Mouse (Mus musculus) spleen, postnatal 36 days (tissue): ENCODE results near the gene Slc25a39.
A peak's percentile ranks its signal among the peaks of the same experiment; 100 is the strongest.
"Not testable (repeated sequence)": the region's sequence is repeated elsewhere in the genome, so short reads cannot be mapped to it uniquely, and the experiment has no call there.

Experiments
- DNase-seq, 2 experiments: peaks; one replicate each; pipeline ENCODE4 v3.0.0; 2022; ENCODE audit warnings: low spot score in 2 of 2, mixed read lengths in 1 of 2

Gene Slc25a39

DNA sequence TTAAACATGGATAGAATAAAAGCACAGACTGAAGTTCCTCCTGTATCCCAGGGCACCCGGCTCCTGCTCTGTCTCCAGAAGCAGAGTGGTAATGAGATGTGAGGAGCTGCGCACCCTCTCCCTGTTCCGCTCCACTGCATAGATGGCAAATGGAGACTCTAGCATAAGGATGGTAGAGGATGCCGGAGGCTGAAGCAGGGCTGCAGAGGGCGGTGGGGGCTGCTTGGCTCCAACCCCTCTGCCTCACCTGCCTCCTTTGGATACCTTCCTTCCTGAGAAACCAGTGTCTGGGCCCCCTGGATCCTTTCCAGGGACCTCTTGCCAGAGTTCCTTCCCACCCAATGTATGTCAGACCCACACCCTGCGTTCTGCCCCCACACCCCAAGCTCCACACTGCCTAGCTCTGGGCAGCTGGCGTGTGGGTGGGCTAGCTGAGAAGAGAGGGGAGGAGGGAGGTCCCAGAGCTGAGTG is 11.0 kb downstream of the Slc25a39 start:
- DNase-seq = no peak

DNA sequence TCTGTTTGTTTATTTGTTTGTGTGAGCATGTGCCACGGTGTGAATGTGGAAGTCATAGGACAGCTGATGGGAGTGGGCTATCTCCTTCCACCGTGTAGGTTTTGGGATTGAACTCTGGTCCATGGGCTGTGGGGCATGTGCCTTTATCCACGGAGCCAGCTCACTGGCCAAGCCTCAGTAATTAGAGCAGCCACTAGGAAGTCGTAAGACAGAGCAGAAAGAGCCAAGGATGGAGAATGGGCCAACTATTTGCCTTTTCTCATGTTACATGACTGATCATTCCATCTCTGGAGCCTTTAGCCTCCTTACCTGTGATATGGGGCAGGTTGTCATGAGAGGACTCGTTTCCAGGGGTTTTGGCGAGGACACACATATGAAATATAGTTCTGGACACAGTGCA is 11.5 kb downstream of the Slc25a39 start:
- DNase-seq = no peak

DNA sequence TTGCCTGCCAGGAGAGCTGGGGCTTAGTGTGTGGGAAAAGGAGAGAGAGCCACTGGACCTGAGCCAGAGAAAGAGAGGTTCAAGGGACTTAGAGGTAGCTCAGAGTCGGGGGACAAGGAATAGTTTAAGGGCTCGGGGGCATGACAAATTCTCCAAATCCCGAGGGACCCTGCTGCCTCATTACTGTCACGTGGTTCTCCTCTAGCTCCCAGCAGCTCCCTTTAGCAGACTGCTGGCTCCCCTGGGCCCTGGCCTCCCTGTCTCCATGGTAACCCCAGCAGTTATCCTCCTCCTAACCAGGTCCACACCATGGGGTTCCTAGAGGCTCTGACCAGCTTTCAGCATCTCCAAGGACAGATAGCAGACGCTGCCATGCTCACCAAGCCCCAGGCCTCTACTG is 12.5 kb downstream of the Slc25a39 start:
- DNase-seq = no peak

DNA sequence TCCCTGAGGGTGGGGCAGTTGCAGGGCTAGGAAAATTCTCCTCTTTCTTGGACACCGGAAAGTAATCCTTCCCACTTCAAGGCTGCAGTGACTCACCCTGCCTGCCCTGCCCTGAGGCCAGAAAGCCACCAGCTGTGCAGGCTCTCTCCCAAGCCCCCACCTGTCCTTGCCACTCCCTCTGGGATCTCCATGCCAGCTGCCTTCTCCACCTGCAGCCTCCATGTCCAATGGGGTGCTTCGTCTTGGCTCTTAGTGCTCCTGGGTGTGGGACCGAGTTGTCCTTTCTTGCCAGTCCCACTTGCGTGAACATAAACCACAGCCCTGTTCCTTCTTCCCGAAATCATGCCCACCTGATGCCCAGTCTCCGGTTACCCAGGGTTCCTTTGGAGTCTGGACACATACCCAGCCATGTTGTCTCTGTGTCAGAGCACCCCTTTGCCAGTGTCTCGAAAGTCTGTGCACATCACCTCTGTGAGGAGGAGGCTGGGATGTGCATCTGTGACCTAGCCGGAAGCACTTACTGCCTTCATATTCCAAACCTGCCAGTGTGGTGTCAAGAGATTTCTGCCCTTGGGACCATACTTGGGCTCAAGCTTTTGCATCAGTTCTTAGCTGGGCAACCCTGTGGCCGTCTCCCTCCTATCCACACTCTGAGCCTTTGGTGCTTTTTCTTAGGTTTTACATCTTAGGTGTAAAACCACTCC is 13.2 kb downstream of the Slc25a39 start:
- no peak for DNase-seq

DNA sequence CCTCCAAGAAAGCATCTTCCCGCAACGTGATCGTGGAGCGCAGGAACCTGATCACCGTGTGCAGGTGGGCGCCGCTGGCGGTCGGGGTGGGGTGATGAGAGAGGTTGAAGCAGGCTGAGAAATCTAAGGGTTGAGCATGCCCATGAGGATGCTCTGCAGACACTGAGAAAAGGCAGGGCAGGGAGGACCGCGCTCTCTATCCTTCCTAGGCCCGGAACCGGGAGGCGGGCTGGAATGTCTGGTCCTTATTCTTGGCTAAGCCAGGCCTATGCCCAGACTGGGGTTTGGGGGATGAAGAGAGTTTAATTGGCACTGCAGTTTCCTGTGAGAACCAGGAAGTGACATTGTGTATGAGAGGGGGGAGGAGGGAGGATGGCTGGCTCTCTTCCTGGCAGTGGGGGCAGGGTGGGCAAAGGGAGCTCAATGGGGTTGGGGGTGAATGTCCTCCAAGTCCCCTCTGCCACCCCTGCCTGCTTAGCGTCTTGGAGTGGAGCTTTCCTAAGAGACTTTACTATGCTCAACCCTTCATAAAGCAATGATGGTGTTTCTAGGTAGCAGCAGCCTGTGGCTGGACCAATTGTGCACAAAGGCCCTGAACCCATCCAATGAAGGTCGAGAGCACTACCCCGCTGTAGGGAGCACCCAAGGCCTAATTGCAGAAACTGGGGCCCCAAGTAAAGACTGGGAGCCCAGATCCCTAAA is 13.9 kb downstream of the Slc25a39 start:
- no peak for DNase-seq

DNA sequence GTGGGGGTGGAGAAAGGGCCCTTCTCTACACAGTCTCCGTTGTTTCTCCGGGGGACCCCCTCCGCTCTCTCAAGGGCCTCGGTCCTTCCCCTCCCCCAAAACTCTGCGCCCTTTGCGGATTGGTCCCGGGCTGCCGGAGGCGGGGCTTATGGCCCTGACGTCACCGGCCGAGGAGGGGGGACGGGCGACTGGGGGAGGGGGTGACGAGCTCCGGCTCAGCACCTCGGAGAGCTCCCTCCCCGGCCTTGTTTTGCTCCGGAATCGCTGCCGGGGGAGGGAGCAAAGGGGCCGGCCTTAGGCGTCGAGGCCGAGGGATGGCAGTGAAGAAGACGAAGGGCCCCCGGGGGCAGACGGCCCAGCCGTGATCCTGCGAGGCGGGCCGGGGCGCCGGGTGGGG is 14.5 kb downstream of the Slc25a39 start, which contains the start of gene Rundc3a:
TSS of gene Rundc3a (plus strand) at position 166 of the 397 bp plus-strand sequence.
- peak; percentile 53 to 63 for DNase-seq

DNA sequence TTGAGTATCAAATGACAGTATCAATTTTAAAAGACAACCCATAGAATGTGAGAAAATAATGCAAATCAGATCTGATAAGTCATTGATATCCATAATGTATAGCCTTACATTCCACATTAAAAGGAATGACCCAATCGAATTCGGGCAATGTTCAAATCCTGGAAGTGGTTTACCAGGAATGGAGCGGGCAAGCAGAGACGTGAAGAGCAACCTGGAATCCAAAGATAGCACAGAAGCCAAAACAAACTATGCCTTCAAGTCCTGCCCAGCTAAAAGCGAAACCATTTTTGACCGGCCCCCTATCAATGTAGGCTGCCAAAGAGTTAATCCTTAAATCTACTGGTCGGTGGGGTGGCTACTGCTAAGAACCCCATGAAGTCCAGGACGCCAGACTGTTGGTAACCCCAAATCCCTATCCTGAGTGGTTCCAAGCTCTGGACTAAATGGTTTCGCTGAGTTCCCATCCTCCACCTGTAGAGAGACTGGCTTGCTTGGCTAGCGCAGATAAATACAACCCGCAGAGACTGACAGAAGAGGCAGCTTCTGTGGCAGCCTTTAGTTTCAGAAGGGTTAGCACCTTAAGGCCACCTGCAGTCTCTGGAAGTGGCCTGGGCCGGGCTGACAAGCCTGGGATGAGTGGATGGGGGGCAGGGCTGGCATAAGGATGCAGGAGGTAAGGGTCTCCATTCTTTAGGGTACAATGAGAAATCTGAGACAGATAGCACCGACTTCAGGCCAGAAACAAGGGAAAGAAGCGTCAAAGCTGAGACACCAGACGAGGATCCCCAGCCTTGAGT is 15.1 kb downstream of the Slc25a39 start:
- no peak for DNase-seq

DNA sequence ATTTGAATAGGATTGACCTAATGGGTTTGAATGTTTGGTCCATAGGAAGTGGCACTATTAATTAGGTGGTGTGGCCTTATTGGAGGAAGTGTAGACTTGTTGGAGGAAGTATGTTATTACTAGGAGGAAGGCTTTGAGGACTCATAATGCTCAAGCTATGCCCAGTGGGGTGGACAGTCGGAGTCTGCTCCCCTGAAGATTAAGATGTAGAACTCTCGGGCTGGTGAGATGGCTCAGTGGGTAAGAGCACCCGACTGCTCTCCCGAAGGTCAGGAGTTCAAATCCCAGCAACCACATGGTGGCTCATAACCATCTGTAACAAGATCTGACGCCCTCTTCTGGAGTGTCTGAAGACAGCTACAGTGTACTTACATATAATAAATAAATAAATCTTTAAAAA is 18.3 kb downstream of the Slc25a39 start:
- not testable (repeated sequence) for DNase-seq

DNA sequence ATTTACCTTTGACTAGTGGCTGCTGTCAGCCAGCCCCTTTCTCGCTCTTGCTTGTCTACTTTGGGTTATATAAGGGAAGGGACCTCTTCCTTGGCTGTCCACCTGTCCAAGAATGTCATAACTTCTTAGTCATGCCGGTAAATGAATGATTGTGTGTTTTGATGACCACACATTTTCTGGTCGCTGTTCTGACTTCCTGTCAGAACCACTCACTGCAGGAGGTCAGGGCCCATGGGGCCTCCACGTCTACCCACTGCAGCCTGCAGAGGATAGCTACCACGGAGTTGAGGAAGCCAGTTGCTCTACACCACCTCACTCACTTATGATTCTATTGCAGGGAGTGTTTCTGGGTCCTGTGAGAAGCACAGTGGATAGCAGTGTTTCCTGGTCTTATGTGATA is 21.6 kb downstream of the Slc25a39 start:
- DNase-seq = no peak

DNA sequence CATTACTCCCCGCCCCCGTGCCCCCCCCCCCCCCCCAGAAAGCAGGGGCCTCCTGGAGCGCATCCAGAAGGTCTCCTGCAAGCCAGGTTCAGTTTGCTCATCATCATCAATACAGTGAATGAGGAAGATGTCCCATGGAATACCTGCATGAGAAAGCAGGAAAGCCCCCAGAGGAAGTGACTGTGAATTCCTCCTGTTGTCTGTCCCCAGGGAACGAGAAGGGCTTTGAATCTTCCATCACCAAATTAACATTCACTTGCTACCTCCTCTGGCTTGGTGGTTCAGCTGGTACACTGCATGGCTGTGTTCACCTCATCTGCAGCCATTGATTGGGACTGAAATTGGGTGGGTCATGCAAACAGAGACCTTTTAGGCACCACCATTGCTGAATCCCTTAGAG is 22.7 kb downstream of the Slc25a39 start:
- DNase-seq = no peak

DNA sequence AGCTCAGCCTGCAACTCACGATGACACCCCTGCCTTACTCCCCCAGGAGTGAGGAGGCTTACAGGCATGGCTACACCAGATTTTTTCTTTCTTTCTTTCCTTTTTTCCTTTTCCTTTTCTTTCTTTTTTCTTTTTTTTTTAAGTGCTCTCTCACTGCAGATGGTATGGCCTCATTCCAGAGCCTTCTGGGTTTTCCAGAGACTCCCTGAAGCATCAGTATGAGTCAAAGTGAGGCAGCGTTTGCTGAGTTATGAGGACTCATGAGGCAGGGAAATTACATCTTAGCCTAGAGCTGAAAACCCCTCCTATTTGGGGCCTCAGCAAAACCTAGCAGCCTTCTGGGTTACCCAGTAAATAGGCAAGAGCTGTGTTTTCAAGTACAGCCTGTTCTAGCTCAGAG is 23.3 kb downstream of the Slc25a39 start:
- no peak for DNase-seq

DNA sequence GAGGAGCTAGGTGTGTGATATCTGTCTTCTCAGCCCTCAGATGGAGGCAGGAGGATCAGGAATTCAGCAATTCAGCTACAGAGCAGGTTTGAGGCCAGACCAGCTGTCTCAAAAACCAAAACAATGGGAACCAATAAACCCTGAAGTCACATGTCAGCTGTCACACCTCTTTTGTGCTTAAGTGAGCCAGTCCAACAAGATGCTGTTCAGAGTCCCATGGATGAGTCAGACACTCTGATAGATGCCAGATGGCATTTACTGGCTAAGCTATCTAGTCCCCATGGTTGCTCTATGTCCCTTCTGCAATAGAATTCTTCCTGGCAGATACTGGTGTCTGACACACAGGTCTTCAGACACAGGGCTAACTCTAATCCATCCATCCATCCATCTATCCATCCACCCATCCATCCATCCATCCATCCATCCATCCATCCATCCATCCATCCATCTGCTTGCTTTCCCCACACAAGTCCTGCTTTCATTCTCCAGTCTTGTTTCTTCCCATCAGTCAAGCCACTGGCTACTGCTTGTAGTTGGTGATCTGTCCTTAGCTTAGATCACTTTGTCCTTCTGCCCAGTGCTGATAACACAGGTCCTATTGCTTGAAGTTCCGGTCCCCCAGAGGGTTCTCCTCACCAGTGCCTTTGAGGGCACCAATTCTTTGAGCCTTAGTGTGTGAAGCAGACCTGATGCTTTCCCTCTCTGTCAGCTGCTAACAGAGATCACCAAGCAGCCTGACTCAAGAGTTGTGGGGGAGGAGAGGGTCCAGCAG is 24.2 kb downstream of the Slc25a39 start:
- DNase-seq = no peak

DNA sequence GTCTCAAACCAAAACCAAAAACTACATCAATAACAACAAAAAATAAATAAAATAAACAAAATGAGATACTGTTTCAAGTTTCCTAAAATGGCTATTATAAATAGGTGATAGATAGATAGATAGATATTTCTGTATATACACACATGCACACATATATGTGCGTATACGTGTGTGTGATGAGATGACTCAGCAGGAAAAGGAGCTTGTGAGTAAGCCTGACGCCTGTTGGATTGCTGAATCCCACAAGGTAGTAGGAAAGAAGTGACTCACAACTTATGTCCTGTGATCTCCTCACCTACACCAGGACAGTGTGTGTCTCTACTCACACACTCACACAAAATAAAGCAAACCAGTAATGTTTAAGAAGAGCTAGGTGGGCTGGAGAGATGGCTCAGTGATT is 25.0 kb downstream of the Slc25a39 start:
- no peak for DNase-seq

DNA sequence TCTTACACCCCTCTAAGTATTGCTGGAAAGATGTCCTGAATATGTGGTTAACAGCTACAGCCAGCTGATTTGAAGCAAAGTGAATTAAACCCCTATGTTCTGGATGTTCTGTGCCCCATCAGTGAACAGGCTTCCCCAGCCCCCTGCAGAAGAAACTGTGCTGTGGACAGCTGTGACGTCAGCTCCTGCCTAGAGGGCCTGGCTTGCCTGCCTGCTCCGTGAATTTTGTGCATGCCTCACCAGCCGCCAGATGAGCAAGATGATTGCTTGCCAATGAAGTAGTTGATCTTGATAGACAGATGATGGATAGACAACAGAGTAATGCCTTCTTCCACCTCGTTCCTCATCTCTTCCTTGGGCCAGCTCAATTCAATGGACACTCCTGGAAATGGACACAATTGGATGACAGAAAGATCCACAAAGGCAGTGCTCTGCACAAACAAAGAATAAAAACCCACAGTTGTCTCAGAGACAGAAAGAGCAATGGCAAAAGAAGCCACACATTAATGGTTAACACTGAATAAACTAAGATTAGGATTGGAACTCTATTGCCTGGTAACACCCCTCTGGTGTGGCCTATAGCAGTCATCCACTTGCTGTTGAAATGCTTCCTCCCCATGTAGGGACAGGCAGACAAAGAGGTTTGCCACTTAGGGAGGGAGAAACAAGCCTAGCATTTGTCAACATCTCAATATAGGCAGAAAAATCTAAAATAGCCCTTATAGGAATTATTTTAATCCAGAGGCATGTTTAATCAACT is 26.2 kb downstream of the Slc25a39 start:
- no peak for DNase-seq

DNA sequence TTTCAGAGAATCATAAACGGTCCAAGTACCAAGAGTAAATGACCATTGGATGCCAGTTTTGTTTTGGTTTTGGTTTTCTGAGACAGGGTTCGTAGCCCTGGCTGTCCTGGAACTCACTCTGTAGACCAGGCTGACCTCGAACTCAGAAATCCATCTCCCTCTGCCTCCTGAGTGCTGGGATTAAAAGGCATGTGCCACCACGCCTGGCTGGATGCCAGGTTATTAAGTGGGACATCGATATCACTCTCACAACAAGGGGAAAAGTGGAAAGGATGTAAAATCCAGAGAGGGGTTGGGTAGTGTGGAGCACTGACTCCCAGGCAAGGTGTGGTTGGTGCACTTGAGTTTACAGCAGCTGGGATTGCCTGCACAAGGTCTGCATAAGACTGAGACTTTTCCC is 27.7 kb downstream of the Slc25a39 start:
- DNase-seq = no peak

DNA sequence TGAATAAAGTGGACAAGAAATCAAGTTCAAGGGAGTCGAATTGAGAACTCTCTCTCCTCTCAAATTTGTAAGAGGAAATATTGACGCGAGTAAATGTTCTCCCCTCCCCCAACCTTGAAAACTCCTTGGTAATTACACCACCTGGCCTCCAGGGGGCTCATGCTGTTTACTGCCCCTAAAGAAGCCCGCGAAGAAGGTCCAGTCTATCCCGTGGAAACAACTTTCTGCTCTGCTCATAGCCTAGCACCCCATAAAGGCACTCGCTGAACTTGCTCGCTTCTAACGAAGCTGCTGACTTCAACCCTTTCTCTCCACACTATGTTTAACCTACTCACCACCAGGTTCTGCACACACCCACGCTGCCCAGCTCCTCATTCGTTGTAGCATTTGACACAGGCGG is 30.6 kb downstream of the Slc25a39 start:
- DNase-seq = peak in 1 of 2 experiments; percentile 32

DNA sequence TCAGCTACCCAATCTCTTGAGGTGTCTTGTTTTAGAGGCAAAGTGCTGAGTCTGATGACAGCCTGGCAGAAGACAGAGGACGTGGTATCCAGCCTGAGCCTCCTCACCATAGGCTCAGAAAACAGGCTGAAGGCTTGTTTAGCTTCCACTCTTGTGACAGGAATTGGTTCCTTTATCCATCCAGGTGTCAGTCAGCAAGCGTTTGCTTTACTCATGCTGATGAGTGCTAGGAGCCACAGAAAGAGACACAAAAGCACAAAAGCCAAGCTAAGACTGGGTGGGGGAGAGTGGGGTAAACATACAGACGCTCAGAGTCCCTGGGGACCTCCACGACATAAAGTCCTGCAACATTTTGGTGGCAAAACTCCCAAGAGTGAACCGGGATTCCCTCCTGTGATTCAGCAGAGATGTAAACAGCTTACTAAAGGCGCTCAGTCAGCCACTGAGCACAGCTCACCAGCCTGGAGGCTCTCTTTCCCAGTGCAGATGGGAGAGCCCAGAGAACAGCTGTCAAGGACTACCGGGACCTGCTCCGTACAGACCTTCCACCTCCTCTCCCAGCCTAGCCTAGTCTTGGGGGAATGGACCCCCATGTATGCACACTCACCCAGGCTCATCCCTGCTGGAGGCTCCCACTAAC is 31.4 kb downstream of the Slc25a39 start:
- no peak for DNase-seq

DNA sequence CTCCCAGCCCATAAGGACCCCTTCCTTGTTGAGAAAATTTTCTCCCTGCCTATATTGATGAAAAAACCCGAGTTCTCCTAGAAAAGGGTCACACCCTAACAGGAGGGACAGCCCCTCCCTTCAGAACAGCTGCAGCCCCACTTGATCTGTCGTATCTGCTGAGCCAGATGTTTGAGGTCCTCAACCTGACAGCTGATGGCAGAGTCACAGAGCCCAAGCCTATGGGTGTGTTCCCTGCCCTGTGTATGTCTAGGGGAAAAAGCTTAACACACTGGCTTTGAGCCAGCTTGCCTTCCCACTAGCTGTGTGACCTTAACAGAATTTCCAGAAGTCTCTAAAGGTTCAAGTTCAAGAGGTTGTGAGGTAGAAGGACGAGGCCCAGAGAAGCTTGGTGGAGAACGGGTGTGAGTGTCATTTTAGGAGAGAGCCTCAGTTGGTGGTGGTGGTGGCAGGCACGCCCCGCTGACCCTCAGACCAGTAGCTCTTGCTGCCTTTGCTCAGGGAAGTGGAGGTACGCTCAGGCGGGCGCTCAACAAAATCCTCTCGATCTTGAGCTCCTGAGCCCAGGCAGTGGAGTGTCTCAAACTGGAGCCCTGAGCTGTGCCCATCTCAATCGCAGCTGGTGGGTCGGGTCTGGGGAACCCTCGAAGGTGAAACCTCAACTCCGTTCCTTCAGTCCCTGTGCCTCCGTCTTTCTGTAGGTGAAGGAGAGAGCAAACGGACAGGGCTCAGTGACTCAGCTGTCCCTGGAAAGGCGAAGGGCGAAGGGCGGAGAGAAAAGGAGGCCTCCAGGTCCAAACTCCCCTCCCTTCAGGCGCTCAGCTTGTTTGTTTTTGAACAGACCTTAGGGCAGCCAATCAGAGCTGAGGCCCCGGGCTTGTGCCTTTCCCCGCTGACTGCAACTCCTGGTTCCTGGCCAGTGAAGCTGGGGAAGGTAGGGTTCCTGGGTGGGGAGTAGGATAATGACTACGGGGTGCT is 32.3 kb downstream of the Slc25a39 start:
- peak; percentile 75 to 86 for DNase-seq

DNA sequence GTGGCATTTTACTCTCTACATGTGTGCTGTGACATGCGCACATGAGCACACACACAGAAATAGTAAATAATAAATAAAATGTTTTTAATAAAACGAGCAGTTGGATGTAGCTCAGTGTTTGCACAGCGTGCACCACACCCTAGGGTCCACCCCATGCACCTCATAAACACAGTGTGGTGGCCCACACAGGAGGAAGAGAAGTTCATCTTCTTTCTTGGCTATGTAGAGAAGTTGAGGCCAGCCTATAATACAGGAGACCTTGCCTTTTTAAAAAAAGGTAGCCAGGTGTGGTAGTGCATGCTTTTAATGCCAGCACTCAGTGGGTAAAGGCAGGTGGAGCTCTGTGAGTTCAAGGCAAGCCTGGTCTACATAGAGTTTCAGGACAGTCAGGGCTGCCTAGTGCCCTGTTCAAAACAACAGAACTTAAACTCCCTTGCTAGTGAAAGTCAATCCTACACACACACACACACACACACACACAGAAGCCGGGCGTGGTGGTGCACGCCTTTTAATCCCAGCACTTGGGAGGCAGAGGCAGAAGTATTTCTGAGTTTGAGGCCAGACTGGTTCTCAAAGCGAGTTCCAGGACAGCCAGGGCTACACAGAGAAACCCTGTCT is 33.5 kb downstream of the Slc25a39 start:
- peak in 1 of 2 experiments; percentile 29 for DNase-seq
